Mouse (Mus musculus): Measurements from ENCODE around the gene Klra1. TPM values are rescaled to one million over a fixed set of nuclear protein-coding genes. Genes with fewer than 3 reads are reported as not detected.

Gene Klra1
- not detected in 2 replicates for polyA plus RNA-seq (2012; rRNA removed; ENCODE audit: low replicate concordance)

GRCm38 (mm10) chr6:130386750-130387149 lies at the start of gene Klra1:
TSS of gene Klra1 (minus strand) at chr6:130386874.

DNA sequence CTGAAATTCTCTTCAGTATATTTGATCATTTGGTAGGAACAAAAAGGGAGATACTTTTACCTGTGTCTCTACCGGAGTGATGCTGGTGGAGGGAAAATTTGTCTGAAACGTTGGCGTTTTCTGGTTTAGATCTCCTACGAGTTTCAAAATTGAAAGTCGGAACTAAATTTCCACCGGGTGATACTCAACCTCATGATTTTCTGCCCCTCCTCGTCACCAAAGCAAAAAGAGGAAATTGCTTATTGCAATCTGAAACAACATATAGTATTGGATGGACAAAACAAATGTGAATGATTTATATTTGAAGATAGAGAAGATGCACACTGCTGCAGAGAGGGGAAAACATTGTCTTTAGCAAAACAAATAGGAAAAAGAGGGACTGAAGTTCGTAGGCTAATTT lies 49.3 kb downstream of the Klra1 start, which contains the start of gene Klra3:
Gene Klra3 (minus strand): TSS at position 164 of the 400 bp plus-strand sequence.

Other genes with a start within 250 kb of the Klra1 start
- not detected in 2 replicates for gene Klra9, start 193.8 kb downstream of the Klra1 start, polyA plus RNA-seq (2012; rRNA removed; ENCODE audit: low replicate concordance)
- gene Klra7, start 153.6 kb downstream of the Klra1 start, polyA plus RNA-seq (2012; rRNA removed; ENCODE audit: low replicate concordance): not detected in 2 replicates
- gene Klra10, start 104.9 kb downstream of the Klra1 start, polyA plus RNA-seq (2012; rRNA removed; ENCODE audit: low replicate concordance): not detected in 2 replicates
- not detected in 2 replicates for gene Klra3, start 49.3 kb downstream of the Klra1 start, polyA plus RNA-seq (2012; rRNA removed; ENCODE audit: low replicate concordance)